Mouse (Mus musculus): ENCODE results near the gene Polr2a. TPM values are rescaled to one million over a fixed set of nuclear protein-coding genes. Genes with fewer than 3 reads are reported as not detected.
"Not testable (repeated sequence)": the region's sequence is repeated elsewhere in the genome, so short reads cannot be mapped to it uniquely, and the experiment has no call there.

Gene Polr2a
- polyA plus RNA-seq, 1 experiment from 2014 or later, result 23.2 TPM

DNA sequence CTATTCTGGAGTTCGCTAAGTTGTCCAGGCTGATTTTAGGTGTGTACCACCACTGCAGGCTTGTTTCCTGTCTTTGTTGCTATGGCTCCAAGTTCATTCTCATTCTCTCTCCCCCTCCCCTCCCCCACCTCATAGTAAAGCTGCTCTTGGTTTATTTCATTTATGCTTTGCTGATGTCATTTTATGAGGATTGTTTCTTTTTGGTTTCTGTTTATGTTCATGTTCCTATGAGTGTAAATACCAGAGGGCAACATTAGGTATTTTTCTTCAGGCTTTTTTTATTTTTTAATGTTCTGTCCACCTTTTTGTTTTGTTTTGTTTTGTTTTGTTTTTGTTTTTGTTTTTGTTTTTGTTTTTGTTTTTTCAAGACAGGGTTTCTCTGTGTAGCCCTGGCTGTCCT, 3.4 kb upstream of the Polr2a start, which contains the start of gene Slc35g3:
Slc35g3 (minus strand) TSS at position 101 of the 400 bp plus-strand sequence.
- WGBS, result 72% methylated on average over 1 of the region's 1 CpGs
- Histone ChIP-seq H3K27ac (peak within 1 kb of the TSS; percentile 97; the same call in 1 of the 2 replicates), H3K9ac (0 out of 2 replicates have a peak within 1 kb of the TSS, but pooled peaks have one; percentile 87)

DNA sequence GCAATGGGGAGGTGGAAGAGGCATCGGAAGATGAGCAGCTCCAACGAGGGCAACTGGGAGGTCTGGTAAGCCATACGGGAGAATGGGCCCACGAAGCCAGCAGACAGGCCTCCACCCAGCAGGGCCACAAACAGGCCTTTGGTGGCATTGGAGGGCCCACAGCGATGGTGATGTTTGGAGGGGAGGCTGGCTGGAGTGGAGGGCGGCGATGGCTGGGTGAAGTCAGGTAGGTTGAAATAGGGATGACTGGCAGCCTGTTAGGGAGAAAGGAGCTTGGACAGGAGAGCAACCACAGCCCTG, 2.4 kb upstream of the Polr2a start:
- no peak for ATAC-seq
- 90% methylated on average over 7 of the region's 7 CpGs for WGBS
- no peak overlapping the region for H3K4me2 ChIP-seq
- 0 out of 2 replicates have a peak overlapping the region, but pooled peaks have one; percentile 87 for H3K9ac ChIP-seq
- H3K27me3 ChIP-seq, result no peaks in the 10 kb centered on the region
- H3K4me1 ChIP-seq, result peaks cover 38% of the 10 kb centered on the region
- H3K36me3 ChIP-seq (ENCODE audit: poor library complexity, severe bottlenecking), result no peaks in the 10 kb centered on the region
- H3K9me3 ChIP-seq (replicated peaks), result no peaks in the 10 kb centered on the region
- peak overlapping the region; percentile 97 for H3K27ac ChIP-seq
- no peak overlapping the region for H3K4me3 ChIP-seq

More for the DNA sequence above, 3.4 kb upstream of the Polr2a start, which contains the start of gene Slc35g3:
- H3K36me3 ChIP-seq (ENCODE audit: poor library complexity, severe bottlenecking), result no peaks in the 10 kb centered on the region
- H3K4me1 ChIP-seq, result peaks cover 35% of the 10 kb centered on the region
- no peak for ATAC-seq
- H3K4me2 ChIP-seq, result no peak within 1 kb of the TSS
- H3K9me3 ChIP-seq (replicated peaks), result no peaks in the 10 kb centered on the region
- no peaks in the 10 kb centered on the region for H3K27me3 ChIP-seq
- H3K4me3 ChIP-seq, result no peak within 1 kb of the TSS

DNA sequence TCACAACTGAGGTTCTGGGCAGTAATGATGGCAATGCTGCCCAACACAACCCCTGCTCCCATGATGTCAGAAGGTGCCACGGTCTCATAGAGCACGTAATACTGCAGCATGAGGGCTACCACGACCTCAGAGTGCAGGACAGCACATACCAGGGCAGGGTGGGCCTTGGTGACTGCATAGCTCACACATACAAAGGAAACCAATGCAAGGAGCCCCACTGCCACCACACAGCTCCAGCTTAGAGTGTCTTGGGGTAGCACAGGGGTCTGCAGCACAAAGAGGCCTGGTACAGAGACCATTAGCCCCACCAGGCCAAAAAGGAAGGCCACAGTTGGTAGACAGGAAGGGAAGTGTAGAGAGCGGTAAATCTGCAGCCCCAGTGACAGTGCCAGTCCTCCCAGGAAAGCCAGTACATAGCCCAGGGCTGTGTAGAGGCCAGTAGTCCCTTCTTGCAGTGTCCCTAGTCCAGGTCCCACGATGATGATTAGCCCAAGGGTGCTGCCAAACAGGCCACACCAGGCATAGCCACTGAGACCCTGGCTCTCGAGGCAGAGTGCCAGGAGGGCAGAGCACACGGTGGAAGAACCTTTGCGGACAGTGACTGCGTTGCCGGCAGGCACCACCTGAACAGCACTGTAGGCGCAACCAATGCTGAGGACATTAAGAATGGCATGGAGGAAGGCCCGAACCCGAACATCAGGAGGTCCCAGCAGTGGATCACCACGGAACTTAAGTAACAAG, 1.9 kb upstream of the Polr2a start:
- no peaks in the 10 kb centered on the region for H3K9me3 ChIP-seq (replicated peaks)
- peak overlapping the region; percentile 97 for H3K27ac ChIP-seq
- peaks cover 40% of the 10 kb centered on the region for H3K4me1 ChIP-seq
- ATAC-seq, result no peak
- 80% methylated on average over 14 of the region's 14 CpGs for WGBS
- no peaks in the 10 kb centered on the region for H3K27me3 ChIP-seq
- peak overlapping the region; percentile 87 for H3K9ac ChIP-seq
- no peaks in the 10 kb centered on the region for H3K36me3 ChIP-seq (ENCODE audit: poor library complexity, severe bottlenecking)
- peak overlapping the region; percentile 58 for H3K4me3 ChIP-seq
- H3K4me2 ChIP-seq, result peak overlapping the region; percentile 71

DNA sequence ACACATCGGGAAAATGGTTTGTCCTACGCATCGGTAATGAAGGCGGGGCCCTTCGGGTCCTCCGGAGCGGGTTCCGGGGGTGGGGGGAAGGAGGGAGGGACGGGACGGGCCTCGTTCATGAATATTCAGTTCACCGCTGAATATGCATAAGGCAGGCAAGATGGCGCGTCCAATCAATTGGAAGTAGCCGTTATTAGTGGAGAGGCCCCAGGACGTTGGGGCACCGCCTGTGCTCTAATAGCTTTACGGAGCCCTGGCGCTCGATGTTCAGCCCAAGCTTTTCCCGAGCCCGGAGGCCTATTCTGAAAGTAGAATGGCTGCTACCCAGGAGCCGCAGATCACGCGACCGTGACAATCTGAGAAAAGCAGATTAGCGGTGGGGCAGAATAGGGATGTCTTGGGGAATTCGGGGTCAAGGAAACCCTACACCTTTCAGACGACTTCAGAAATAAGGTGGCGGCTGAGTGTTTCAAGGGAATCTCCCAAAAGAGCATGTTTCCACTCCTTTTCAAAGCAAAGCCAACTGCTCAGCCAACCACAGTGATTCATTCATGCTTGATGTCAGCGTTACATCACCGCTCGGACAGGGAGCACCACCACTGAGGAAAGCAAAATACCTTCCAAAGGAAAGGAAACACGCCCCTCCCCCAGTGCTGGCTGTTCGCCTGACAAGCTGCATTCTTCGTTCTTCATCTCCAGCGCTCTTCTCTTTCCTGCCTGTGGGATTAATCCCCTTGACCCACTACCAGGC, 709 bp upstream of the Polr2a start:
- peak overlapping the region; percentile 58 for H3K4me3 ChIP-seq
- H3K27ac ChIP-seq, result peak overlapping the region; percentile 97
- no peaks in the 10 kb centered on the region for H3K27me3 ChIP-seq
- peak overlapping the region; percentile 71 for H3K4me2 ChIP-seq
- no peaks in the 10 kb centered on the region for H3K36me3 ChIP-seq (ENCODE audit: poor library complexity, severe bottlenecking)
- H3K4me1 ChIP-seq, result peaks cover 50% of the 10 kb centered on the region
- WGBS, result 0% methylated on average over 37 of the region's 37 CpGs
- ATAC-seq, result peak; percentile 87
- H3K9ac ChIP-seq, result peak overlapping the region; percentile 87
- no peaks in the 10 kb centered on the region for H3K9me3 ChIP-seq (replicated peaks)

DNA sequence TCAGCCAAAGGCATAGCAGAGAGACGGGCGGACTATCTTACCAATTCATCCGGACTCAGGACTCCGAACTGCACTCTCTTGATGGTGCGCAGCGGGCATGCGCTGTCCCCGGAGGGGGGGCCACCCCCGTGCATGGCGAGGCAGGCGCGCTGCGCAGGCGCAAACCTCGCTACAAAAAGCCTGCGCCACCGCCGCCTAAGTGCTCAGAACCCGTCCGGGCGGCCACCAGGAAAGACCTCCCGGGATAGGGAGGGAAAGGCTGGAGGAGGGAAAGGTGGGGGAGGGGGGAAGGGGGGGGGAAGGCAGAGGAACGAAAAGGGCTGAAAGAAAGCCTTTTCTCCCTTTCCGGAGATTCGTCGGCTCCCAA, 364 bp downstream of the Polr2a start:
- WGBS, result 0% methylated on average over 24 of the region's 26 CpGs
- Histone ChIP-seq H3K4me2 (peak overlapping the region; percentile 71), H3K9ac (peak overlapping the region; percentile 87), H3K27me3 (no peaks in the 10 kb centered on the region), H3K4me1 (peaks cover 58% of the 10 kb centered on the region), H3K9me3 (replicated peaks) (no peaks in the 10 kb centered on the region), H3K4me3 (peak overlapping the region; percentile 58), H3K27ac (peak overlapping the region; percentile 97), H3K36me3 (ENCODE audit: poor library complexity, severe bottlenecking) (no peaks in the 10 kb centered on the region)
- ATAC-seq, result peak; percentile 88

DNA sequence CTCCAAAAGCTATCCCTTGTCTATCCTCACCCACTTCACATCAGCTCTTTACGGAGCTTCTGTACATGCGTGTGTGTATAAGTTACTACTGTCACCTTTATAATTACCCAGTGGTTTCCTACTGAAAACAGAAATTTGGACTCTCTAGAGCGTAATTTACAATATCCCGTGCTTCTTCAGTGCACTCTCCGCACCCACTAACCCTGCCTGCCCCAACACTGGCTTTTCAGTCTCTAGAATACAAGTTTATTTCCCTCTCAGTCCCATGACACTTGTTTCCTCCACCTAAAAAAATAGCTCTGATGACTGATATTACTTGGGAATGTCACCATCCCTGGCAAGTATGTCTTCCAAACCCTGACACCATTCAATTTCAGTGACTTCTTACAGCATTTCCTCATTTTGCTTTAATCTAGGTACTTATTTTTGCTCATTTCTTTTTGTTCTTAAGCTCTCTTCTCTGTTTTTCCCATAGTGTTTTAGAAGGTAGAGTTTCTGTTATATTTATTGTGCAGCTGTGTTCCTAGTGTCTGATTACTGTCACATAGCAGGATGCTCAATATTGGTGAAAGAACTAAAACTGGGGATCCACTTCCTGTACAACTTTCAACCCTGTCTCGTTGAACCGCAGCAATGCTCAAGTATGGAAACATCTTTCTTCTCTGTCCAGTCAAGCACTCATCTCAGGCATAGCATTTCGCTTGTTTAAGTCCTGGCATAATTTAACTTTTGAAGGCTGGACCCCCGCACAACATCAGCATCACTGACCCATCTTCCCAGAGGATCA, 941 bp downstream of the Polr2a start:
- Histone ChIP-seq H3K27me3 (no peaks in the 10 kb centered on the region), H3K36me3 (ENCODE audit: poor library complexity, severe bottlenecking) (no peaks in the 10 kb centered on the region), H3K4me1 (peaks cover 64% of the 10 kb centered on the region), H3K4me2 (peak overlapping the region; percentile 71), H3K27ac (peak overlapping the region; percentile 97), H3K9me3 (replicated peaks) (no peaks in the 10 kb centered on the region), H3K4me3 (peak overlapping the region; percentile 58), H3K9ac (peak overlapping the region; percentile 87)
- no peak for ATAC-seq
- 46% methylated on average over 9 of the region's 9 CpGs for WGBS

DNA sequence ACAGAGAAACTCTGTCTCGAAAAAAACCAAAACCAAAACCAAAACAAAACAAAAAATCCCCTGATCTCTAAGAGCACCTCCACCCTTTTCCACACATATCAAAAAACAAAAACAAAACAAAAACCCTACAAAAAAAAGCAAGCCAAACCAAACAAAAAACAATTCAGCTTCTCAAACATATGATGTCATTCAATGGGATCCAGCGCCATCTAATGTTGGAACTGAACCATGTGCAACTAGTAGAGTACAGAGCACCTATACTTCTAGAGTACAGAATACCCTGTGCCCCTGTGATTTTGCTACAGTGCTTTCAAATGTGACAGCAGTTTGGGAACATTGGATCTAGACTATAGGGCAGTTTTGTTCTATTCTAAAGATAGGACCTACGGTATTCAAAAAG, 3.7 kb downstream of the Polr2a start:
- Histone ChIP-seq H3K9ac (0 out of 2 replicates have a peak overlapping the region, but pooled peaks have one; percentile 26), H3K4me3 (peak overlapping the region; percentile 13; the same call in 1 of the 2 replicates)
- WGBS, result 54% methylated on average over 3 of the region's 3 CpGs

DNA sequence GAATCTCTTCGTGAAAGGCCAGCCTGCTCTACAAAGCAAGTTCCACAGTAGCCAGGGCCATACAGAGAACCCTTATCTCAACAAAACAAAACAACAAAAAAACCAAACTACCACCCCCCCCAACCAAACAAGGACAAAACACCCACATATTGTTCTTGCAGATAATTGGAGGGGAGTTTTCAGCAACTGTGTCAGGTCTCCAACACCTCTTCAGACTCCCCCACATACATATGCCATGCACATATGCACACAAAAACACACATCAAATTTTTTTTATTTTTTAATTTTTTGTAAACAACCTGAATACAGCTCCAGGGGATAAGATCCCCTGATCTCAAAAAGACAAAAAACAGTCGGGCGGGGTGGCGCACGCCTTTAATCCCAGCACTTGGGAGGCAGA, 4.2 kb downstream of the Polr2a start:
- 87% methylated on average over 5 of the region's 5 CpGs for WGBS
- H3K9me3 ChIP-seq (replicated peaks), result no peaks in the 10 kb centered on the region
- H3K36me3 ChIP-seq (ENCODE audit: poor library complexity, severe bottlenecking), result no peaks in the 10 kb centered on the region
- H3K4me2 ChIP-seq, result peak overlapping the region; percentile 71
- no peak overlapping the region for H3K9ac ChIP-seq
- H3K4me1 ChIP-seq, result peaks cover 59% of the 10 kb centered on the region
- no peak overlapping the region for H3K4me3 ChIP-seq
- no peak overlapping the region for H3K27ac ChIP-seq
- ATAC-seq, result no peak
- no peaks in the 10 kb centered on the region for H3K27me3 ChIP-seq

More for the DNA sequence above, 3.7 kb downstream of the Polr2a start:
- H3K4me1 ChIP-seq, result peaks cover 62% of the 10 kb centered on the region
- ATAC-seq, result no peak
- no peaks in the 10 kb centered on the region for H3K9me3 ChIP-seq (replicated peaks)
- H3K27me3 ChIP-seq, result no peaks in the 10 kb centered on the region
- H3K36me3 ChIP-seq (ENCODE audit: poor library complexity, severe bottlenecking), result no peaks in the 10 kb centered on the region
- peak overlapping the region; percentile 71 for H3K4me2 ChIP-seq
- no peak overlapping the region for H3K27ac ChIP-seq

DNA sequence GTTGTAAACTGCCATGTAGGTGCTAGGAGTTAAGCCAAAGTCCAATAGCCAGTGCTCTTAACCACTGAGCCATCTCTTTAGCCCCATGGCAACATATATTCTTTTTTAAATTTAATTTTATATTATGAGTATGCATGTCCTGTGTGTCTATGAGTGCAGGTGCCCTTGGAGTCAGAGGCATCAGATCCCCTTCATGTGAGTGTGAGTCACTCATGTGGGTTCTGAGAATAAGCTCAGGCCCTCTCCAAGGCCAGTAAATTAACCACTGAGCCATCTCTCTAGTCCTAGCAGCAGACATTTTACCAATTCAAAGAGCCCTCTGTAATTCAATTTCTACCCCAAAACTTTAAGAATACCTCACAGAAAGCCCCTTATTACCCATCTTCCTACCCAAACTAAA, 5.8 kb downstream of the Polr2a start:
- Histone ChIP-seq H3K27ac (no peak overlapping the region), H3K4me1 (peaks cover 59% of the 10 kb centered on the region), H3K36me3 (ENCODE audit: poor library complexity, severe bottlenecking) (peaks cover 5% of the 10 kb centered on the region; the same call in 1 of the 2 replicates), H3K4me3 (no peak overlapping the region), H3K9ac (0 out of 2 replicates have a peak overlapping the region, but pooled peaks have one; percentile 10), H3K9me3 (replicated peaks) (no peaks in the 10 kb centered on the region), H3K27me3 (no peaks in the 10 kb centered on the region), H3K4me2 (peak overlapping the region; percentile 7; the same call in 1 of the 2 replicates)
- ATAC-seq, result no peak

DNA sequence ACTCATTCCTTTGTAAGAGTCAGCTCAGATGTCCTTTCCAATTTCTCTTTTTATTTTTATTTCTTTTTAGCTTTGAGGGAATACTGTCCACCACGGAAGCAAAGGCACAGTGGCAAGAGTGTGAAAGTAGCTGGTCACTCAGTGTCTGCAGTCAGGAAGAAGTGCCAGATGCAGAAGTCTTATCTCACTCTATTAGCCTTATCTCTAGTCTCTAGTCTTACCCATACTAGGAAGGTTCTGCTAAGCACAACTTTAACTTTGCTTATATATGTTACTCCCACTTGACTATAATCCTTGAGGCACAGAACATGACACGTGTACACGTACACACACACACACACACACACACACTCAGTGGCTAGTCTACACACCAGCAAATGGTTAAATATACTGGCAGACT, 6.8 kb downstream of the Polr2a start:
- WGBS, result 88% methylated on average over 3 of the region's 3 CpGs
- ATAC-seq, result no peak
- no peak overlapping the region for H3K9ac ChIP-seq
- H3K27ac ChIP-seq, result no peak overlapping the region
- H3K36me3 ChIP-seq (ENCODE audit: poor library complexity, severe bottlenecking), result peaks cover 14% of the 10 kb centered on the region
- no peaks in the 10 kb centered on the region for H3K27me3 ChIP-seq
- H3K4me2 ChIP-seq, result no peak overlapping the region
- peaks cover 48% of the 10 kb centered on the region for H3K4me1 ChIP-seq
- no peak overlapping the region for H3K4me3 ChIP-seq
- H3K9me3 ChIP-seq (replicated peaks), result no peaks in the 10 kb centered on the region

DNA sequence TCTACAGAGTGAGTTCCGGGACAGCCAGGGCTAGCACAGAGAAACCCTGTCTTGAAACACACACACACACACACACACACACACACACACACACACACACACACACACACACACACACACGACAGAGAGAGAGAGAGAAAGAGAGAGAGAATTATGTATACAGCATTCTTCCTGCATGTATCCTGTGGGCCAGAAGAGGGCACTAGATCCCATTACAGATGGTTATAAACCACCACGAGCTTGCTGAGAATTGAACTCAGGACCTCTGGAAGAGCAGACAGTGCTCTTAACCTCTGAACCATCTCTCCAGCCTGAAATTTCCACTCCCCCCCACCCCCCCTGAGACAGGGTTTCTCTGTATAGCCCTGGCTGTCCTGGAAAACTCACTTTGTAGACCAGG, 27.0 kb downstream of the Polr2a start:
- not testable (repeated sequence) for H3K9ac ChIP-seq; H3K4me1 ChIP-seq; H3K27ac ChIP-seq; H3K4me3 ChIP-seq; H3K9me3 ChIP-seq (replicated peaks); ATAC-seq; H3K4me2 ChIP-seq; H3K27me3 ChIP-seq
- WGBS, result 95% methylated on average over 2 of the region's 3 CpGs
- H3K36me3 ChIP-seq (ENCODE audit: poor library complexity, severe bottlenecking), result peaks cover 41% of the 10 kb centered on the region

DNA sequence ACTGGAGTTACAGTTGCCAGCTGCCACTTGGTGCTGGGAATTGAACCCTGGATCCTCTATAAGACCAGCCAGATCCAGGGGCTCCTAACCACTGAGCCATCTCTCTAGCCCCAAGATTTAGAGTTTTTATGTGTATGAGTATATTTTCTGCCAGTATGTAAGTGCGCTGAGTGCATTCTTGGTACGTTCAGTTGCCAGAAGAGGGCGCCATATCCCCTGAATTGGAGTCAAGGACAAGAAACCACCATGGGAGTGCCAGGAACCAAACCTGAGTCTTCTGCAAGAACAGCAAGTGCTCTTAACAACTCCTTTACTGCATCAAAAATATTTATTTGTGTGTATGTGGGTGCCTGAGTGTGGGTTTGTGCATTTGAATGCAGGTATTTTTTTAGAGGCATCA, 29.4 kb downstream of the Polr2a start:
- no peak overlapping the region for H3K4me2 ChIP-seq
- no peaks in the 10 kb centered on the region for H3K9me3 ChIP-seq (replicated peaks)
- 16% methylated on average over 3 of the region's 3 CpGs for WGBS
- H3K9ac ChIP-seq, result no peak overlapping the region
- no peak overlapping the region for H3K4me3 ChIP-seq
- no peaks in the 10 kb centered on the region for H3K27me3 ChIP-seq
- peaks cover 17% of the 10 kb centered on the region for H3K36me3 ChIP-seq (ENCODE audit: poor library complexity, severe bottlenecking)
- H3K4me1 ChIP-seq, result no peaks in the 10 kb centered on the region
- ATAC-seq, result no peak
- H3K27ac ChIP-seq, result no peak overlapping the region

Measured in forebrain, embryonic 13.5 days (tissue).